Mouse (Mus musculus) v-Abl transformed pro-B cells (cell line): Measurements from ENCODE around the gene AC129217.1.

Experiments used
- in situ Hi-C, 2 experiments: fragments of 400-800 bp; cut with MboI; formaldehyde crosslinking; loops; one replicate each; pipeline ENCODE4 v1.15.1; 2025; ENCODE audit not compliant: unreplicated experiment in 2 of 2

AC129217.1 gene

DNA sequence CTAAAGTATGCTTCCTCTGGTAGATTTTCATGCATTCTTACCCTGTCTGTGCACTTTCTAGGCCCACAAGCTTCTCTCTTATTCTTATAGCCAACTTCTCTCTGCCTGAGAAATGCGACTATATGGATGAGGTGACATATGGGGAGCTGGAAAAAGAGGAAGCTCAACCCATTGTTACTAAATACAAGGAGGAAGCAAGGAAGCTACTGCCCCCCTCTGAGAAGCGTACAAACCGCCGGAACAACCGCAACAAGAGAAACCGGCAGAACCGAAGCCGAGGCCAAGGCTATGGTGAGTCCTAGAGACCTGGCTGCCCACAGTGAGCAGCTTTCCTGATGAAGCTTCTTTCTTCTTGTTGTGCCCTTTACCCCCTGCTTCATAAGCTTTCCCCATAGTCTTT, at the start of gene AC129217.1:
Gene AC129217.1, plus strand, starts transcription at position 114 of the 400 bp plus-strand sequence.
- in situ Hi-C loops = loop anchor here (10.0 to 25.0 kb wide), 4 partner anchors 115 to 1358 kb away; partner anchors contain the start of genes Fads1 (in 1 of the 2) and Slc22a8 (in 1 of the 2)

- in situ Hi-C loops = no loop called here
Observed at GRCm38 (mm10) chr19:8786008-8786781, 43.4 kb upstream of the AC129217.1 start, which contains the start of gene Taf6l. TSS of gene Taf6l (minus strand) at chr19:8786417.

DNA sequence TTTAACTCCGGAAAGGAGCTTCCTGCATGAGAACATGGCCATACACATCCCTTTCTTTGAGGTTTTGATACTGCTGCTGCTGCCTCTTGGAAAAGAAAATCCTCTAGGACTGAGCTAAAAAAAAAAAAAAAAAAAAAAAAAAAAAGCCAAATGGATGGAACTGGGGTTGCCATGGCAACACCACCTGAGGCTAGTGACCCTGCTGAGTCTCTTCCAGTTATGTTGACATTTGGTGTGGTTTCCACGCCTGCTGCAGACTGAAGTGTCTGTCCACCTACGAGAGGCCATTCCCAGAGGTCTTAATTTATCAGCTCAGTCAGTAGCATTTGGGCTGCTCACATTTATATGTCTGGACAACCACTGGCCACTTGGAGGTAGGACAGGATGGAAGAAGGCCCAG, 41.1 kb upstream of the AC129217.1 start:
- in situ Hi-C loops = no loop called here

DNA sequence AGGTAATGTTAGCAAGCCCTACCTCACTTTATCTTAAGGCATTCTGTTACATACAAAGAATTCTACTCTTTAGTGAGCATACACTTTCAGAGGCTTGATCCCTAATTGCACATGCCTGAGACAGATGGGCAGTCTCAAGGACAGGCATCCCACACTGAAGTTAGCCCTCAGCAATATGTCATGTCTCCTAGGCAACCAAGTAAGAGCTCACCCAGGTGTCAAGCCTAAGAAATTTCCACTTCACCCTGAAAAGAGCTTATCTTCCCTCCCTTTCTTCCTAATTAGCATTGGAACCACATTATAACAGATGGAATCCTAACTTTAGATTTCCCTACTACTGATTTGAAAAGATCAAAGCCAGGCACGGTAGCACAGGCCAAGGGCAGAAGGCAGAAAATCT, 40.4 kb upstream of the AC129217.1 start:
- in situ Hi-C loops = no loop called here

DNA sequence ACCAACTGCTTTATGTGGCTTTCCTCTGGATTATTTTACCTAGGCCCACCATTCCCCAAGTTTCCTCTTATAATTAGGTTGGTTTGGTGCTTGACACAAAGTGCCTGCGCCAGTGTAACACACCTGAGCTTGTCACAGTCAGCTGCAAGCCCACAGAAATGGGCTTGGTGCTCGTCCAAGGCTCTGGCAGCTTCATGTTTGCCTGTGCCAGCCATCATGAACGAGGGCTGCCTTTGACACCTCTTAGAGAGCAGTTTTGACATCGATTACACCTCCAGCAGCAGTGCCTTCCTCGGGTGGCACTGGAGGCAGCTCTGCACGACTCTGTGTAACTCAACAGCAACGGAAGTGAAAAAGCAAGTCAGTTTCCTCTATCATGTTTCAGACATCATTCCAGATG, 39.4 kb upstream of the AC129217.1 start:
- in situ Hi-C loops = no loop called here

DNA sequence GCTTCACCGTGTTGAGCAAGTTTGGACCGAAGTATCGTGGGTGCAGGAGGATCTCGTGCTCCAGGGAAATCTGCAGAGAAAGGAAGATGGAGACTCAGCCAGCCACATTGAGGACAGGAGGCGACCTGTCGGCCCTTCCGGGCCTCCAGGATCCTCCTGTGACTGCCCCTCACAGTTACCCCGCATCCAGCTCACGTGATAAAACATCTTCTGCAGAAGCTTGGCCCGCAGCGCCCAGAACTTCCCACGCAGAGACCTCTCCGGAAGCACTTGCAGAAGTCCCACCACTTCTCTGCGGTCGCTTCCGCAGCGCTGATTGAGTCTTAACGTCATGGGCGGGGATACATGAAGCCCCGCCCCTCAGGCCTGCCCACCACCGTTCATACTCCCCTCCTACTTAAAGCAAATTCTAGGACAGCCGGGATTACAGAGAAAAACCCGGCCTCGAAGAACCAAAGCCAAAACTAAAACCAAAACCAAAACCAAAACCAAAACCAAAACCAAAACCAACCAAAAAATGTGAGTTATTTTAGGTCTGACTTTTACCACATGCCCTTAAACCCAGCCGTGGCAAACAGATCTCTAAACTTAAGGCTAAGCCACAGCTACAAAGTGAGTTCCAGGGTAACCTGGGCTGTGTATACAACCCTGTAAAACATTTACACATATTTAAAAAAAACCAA, 31.2 kb upstream of the AC129217.1 start, which contains the start of gene Polr2g:
Gene Polr2g, minus strand, starts transcription at position 314 of the 683 bp plus-strand sequence.
- in situ Hi-C loops = no loop called here

GRCm38 (mm10) chr19:8798947-8799315, 30.6 kb upstream of the AC129217.1 start:
- in situ Hi-C loops = no loop called here

DNA sequence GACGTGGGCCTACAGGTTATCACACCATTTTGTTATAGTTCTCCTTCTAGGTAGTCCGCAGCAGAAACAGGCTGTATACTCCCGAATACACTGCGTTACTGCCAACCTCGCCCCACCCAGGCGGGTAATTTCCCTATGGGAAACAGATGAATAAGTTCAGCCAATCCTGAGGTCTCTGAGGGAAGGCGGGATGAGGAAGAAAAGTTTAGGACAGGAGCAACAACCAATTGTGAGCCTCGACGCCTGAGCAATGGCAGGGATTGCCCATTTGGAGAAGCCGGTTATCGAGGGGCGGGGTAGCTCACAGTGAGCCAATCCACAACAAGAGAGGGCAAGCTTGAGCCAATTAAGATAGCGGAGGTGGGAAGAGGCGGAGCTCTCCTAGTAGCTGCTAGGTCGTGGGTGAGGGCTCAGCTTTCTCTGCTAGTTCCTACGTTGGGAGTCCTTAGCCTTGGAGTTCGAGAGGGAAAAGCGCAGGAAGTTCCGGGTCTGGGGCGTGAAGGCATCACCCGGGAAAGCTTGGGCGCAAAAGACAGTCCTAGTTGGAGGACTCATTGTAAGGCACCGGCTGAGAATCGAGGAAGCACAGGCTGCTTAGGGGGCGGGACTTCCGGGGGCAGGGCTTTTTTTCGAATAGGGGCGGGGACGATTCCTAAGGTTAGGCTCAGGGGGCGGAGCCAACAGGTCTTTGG, 27.3 kb upstream of the AC129217.1 start, which contains the start of gene Zbtb3:
Gene Zbtb3, plus strand, starts transcription at position 426 of the 692 bp plus-strand sequence.
- in situ Hi-C loops = no loop called here

GRCm38 (mm10) chr19:8803204-8803780, 26.3 kb upstream of the AC129217.1 start:
- in situ Hi-C loops = no loop called here

- in situ Hi-C loops = no loop called here
Observed at GRCm38 (mm10) chr19:8803879-8804660, 25.5 kb upstream of the AC129217.1 start.

DNA sequence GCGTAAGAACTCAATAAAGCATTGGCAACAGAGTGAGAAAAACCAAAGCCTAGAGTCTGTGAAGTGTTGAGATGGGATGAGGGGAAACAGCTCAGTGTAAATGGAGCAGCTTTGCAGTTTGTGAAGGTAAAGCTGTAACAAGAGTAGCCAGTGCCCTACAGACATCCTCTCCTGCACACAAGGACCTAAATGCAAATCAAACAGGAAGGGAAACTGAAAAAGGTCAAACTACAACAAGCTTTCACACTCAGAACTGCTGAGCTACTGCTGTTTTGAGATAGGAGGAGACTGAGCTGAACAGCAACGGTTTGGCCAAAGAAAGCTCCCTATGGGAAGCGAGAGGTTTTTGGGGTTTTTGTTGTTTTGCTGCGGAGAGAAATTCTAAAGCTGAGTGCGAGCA, 22.8 kb upstream of the AC129217.1 start:
- in situ Hi-C loops = no loop called here

DNA sequence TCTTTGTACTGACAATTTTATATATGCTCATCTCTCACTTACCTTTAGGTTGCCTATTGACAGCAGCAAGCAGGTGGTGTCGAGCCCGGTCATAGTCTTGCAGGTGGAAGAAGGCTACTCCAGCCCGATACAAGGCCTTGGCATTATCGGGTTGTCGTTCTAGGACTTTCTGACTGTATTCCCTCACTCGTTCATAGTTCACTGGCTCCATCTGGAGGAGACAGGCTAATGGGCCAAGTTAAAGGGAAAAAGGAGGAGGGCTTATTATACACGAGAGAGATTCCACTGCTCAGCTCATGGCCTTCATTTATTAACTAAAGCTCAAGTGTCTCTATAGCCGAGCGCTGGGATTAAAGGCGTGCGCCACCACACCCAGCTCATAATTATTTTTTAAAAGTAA, 13.8 kb upstream of the AC129217.1 start:
- in situ Hi-C loops = loop anchor here in 1 of 2 experiments (5.0 kb wide), 2 partner anchors 44 to 74 kb away; partner anchors contain the start of genes 1700092M07Rik, Stx5a, Tmem179b and Tmem223

- in situ Hi-C loops = loop anchor here in 1 of 2 experiments (5.0 kb wide), 2 partner anchors 45 to 75 kb away; partner anchors contain the start of genes 1700092M07Rik, Stx5a, Tmem179b and Tmem223
Observed at GRCm38 (mm10) chr19:8817001-8817400, 12.6 kb upstream of the AC129217.1 start.

- in situ Hi-C loops = loop anchor here in 1 of 2 experiments (5.0 kb wide), 2 partner anchors 46 to 76 kb away; partner anchors contain the start of genes 1700092M07Rik, Stx5a, Tmem179b and Tmem223
Observed at GRCm38 (mm10) chr19:8818301-8818798, 11.2 kb upstream of the AC129217.1 start.

DNA sequence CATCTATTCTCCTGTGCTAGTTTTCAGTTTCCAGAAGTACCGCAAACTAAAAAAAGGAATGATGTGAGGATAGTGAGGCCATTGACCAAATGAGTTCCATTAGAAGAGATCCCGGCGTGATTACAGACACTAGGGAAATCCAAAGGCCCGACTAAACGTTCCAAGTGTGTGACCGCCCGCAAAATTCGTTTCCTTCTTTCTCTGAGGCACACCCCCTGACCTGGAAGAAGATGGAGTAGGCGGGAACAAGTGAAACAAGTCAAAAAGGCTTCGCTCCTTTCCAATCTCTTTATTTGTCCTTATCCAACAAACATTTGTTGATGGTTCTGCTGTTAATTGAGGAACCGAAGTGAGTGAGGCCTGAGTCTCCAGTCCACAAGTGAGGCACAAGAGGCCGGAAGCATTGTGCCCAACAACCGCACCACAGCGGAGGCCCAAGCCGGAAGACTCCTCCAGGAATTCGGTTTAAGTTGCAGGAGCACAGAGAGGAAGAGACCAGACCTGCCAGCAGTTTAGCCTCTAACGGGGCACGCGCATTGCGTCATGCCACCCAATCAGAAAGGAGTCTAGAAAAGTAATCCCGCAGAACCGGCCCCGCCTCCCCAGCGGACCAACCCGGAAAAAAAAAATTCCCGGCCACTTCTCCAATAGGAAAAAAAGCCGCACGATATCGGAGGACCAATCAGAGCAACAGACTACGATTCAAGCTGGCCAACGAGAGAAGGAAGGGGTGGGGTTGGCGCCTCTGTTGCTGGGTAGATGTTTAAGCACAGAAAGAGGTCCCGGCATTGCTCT, 10.6 kb upstream of the AC129217.1 start, which contains the start of gene Ttc9c:
Gene Ttc9c, minus strand, starts transcription at position 533 of the 795 bp plus-strand sequence.
- in situ Hi-C loops = loop anchor here in 1 of 2 experiments (5.0 kb wide), 2 partner anchors 47 to 77 kb away; partner anchors contain the start of genes 1700092M07Rik, Stx5a, Tmem179b and Tmem223

GRCm38 (mm10) chr19:8819596-8820423, 9.8 kb upstream of the AC129217.1 start, which contains the start of gene Hnrnpul2:
TSS of gene Hnrnpul2 (plus strand) at chr19:8820010.
- in situ Hi-C loops = loop anchor here in 1 of 2 experiments (5.0 to 10.0 kb wide), 3 partner anchors 48 to 105 kb away; partner anchors contain the start of genes 1700092M07Rik, Stx5a, Tmem179b and Tmem223

- in situ Hi-C loops = loop anchor here in 1 of 2 experiments (10.0 kb wide), 1 partner anchor 106 kb away; no protein-coding TSS in a partner anchor
Observed at GRCm38 (mm10) chr19:8820424-8820956, 9.1 kb upstream of the AC129217.1 start.
